Mouse (Mus musculus) neural tube, embryonic 11.5 days (tissue): Measurements from ENCODE around the gene H2-Ke6. TPM values are rescaled to one million over a fixed set of nuclear protein-coding genes. Genes with fewer than 3 reads are reported as not detected.
A peak's percentile ranks its signal among the peaks of the same experiment; 100 is the strongest.

Experiments
- ATAC-seq: fragments of 200-750 bp; cut with Nextera tagmentation; 2 replicates; pipeline ENCODE4 v1.8.0; 2017; ENCODE audit warnings: moderate number of reproducible peaks, mild to moderate bottlenecking, moderate TSS enrichment, moderate library complexity; ENCODE audit not compliant: insufficient read depth, low FRiP score, low TSS enrichment
- DNase-seq: peaks from one replicate; pipeline ENCODE4 v3.0.0-alpha.2; 2015; ENCODE audit warnings: low spot score
- H3K27ac ChIP-seq: fragments of 300-500 bp; sonication (generic); 2 replicates; pipeline ENCODE4 v1.5.1; 2014; ENCODE audit warnings: low read depth, mild to moderate bottlenecking, low read length
- H3K27me3 ChIP-seq: fragments of 300-500 bp; sonication (generic); 2 replicates; pipeline ENCODE4 v1.6.1; 2014; ENCODE audit warnings: mild to moderate bottlenecking, low read length, mixed read lengths; ENCODE audit not compliant: control insufficient read depth, insufficient read depth
- H3K36me3 ChIP-seq: fragments of 300-500 bp; sonication (generic); 2 replicates; pipeline ENCODE4 v1.6.1; 2014; ENCODE audit warnings: mild to moderate bottlenecking, low read length, moderate library complexity, mixed read lengths; ENCODE audit not compliant: control insufficient read depth, insufficient read depth
- H3K4me1 ChIP-seq: fragments of 300-500 bp; sonication (generic); 2 replicates; pipeline ENCODE4 v1.6.1; 2014; ENCODE audit warnings: low read length, mixed read lengths; ENCODE audit not compliant: control insufficient read depth, insufficient read depth
- H3K4me2 ChIP-seq: fragments of 300-500 bp; sonication (generic); 2 replicates; pipeline ENCODE4 v1.6.1; 2014; ENCODE audit warnings: low read depth, mild to moderate bottlenecking, moderate library complexity
- H3K4me3 ChIP-seq: fragments of 300-500 bp; sonication (generic); 2 replicates; pipeline ENCODE4 v1.5.1; 2014; ENCODE audit warnings: low read depth, low read length
- H3K9ac ChIP-seq: fragments of 300-500 bp; sonication (generic); 2 replicates; pipeline ENCODE4 v1.6.1; 2014; ENCODE audit warnings: mild to moderate bottlenecking, low read length
- H3K9me3 ChIP-seq: fragments of 300-500 bp; sonication (generic); 2 replicates; pipeline ENCODE4 v1.6.1; 2016; ENCODE audit warnings: low read length; ENCODE audit not compliant: control insufficient read depth
- WGBS: fragments of 180-500 bp; shearing (Covaris S2); extraction: QIAGEN DNeasy Blood & Tissue Kit; methylation state at CpG from one replicate; pipeline ENCODE4 v1.1.7; 2014; 5-methylcytosine and 5-hydroxymethylcytosine counted together
- microRNA counts: library from miRNA; unstranded; fragments of <30 nt; microRNA quantifications from one replicate; lab custom pipeline; 2015
- microRNA-seq: library from miRNA; unstranded; fragments of <30 nt; microRNA quantifications from one replicate; pipeline ENCODE4, GENCODE M21; 2016
- polyA plus RNA-seq: library from polyadenylated mRNA; unstranded; fragments of >200 nt; fragmentation: Nextera tagmentation; extraction: Ambion mirVana; gene quantifications from 2 replicates; pipeline ENCODE4 v1.2.1, GENCODE M21; 2014

H2-Ke6 gene
- polyA plus RNA-seq, 1 experiment from 2014 or later, result 48.1 TPM

DNA sequence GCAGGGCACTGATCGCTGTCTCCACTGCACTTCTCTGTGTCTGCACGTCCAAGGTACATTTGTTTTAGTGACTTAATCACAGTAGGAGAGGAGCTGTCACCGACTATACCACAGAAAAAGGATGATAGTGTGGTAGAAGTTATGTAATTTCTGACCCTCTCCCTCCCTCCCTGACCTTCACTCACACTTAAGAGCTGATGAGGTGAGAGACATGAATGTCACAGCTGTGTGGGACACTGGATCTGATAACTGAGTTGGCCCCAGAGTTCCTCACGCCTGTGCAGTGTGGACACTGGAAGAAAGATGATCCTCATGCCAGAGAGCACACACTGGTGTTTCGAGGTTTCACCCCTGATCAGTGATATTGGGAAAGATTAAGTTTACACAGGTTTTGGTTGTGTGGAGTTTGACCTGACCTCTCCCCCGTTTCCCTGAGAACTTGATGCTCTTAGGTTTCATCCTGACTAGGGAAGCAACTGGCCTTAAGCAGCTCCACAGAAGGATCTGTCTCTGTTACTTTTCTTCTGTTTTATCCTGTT, 48.3 kb downstream of the H2-Ke6 start:
- DNase-seq (no peak), ATAC-seq (no peak)
- no peak overlapping the region for H3K9ac ChIP-seq
- no peak overlapping the region for H3K27ac ChIP-seq
- no peak overlapping the region for H3K4me2 ChIP-seq
- H3K4me1 ChIP-seq, result no peaks in the 10 kb centered on the region
- WGBS, result 76% methylated on average over 6 of the region's 6 CpGs
- H3K4me3 ChIP-seq, result no peak overlapping the region
- peaks cover 30% of the 10 kb centered on the region for H3K27me3 ChIP-seq
- H3K9me3 ChIP-seq, result no peaks in the 10 kb centered on the region
- H3K36me3 ChIP-seq, result no peaks in the 10 kb centered on the region

DNA sequence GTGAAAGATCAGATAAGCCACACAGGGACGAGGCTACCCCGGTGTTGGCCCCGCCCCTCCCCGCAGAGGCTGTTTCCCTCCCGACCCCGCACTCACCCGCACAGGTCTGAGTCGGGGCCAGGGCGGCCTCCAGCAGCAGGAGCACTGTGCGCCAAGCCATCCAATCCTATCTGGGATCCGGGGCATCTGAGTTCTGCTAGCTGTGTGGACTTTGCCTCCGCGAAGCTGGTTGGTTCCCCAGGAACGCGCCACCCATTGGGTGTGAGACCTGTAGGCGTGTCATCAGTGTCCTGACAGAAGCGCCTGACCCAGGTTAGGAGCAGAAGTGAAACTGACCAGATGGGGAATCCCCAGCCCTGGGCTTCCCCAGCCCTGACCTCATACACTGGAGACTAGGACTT, 49.2 kb downstream of the H2-Ke6 start:
- H3K4me2 ChIP-seq, result peak overlapping the region; percentile 54
- DNase-seq (peak; percentile 30), ATAC-seq (no peak; the same call in 1 of the 2 replicates)
- no peaks in the 10 kb centered on the region for H3K9me3 ChIP-seq
- H3K9ac ChIP-seq, result peak overlapping the region; percentile 18; the same call in 1 of the 2 replicates
- H3K36me3 ChIP-seq, result no peaks in the 10 kb centered on the region
- peaks cover 30% of the 10 kb centered on the region for H3K27me3 ChIP-seq
- no peaks in the 10 kb centered on the region for H3K4me1 ChIP-seq
- under 1% methylated on average over 16 of the region's 17 CpGs for WGBS
- H3K4me3 ChIP-seq, result peak overlapping the region; percentile 30
- H3K27ac ChIP-seq, result no peak overlapping the region

DNA sequence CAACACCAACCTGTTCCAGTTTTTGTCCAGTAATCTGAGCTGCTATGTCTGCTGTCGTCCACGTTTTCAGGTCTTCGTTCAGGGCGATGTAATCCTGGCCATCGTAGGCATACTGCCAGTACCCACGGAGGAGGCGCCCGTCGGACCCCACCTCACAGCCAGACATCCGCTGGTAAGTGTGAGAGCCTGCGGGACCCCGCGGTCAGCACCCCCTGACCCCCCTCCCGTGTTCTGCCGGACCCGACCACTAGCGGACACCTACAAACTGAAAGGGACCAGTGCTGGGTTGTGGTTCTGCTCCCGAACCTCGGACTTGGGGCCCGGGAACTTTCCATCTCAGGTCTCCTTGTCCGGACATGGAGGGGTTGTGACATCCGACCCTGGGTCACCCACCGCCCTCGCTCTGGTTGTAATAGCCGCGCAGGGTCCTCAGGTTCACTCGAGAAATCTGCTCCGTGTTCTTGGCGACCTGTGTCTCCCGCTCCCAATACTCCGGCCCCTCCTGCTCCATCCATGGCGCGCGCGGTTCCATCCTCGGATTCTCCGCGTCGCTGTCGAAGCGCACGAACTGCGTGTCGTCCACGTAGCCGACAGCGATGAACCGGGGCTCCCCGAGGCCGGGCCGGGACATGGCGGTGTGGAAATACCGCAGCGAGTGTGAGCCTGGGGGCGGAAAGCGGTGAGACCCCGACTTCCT, 49.9 kb downstream of the H2-Ke6 start:
- no peaks in the 10 kb centered on the region for H3K9me3 ChIP-seq
- DNase-seq (no peak), ATAC-seq (no peak)
- peak overlapping the region; percentile 30 for H3K4me3 ChIP-seq
- no peak overlapping the region for H3K27ac ChIP-seq
- H3K9ac ChIP-seq, result peak overlapping the region; percentile 18
- no peaks in the 10 kb centered on the region for H3K36me3 ChIP-seq
- peaks cover 30% of the 10 kb centered on the region for H3K27me3 ChIP-seq
- WGBS, result 2% methylated on average over 57 of the region's 57 CpGs
- H3K4me2 ChIP-seq, result peak overlapping the region; percentile 54
- no peaks in the 10 kb centered on the region for H3K4me1 ChIP-seq

MicroRNA genes within 50 kb of the gene (microRNA counts, 519-probe panel; counts per million panel counts)
- microRNA mmu-miR-219 (lab: Ali Mortazavi, UCI), result 4,257 counts per million, percentile 78 among the panel's probes with 10 or more counts

Small RNAs within 50 kb of the gene (microRNA-seq; reads per million reads assigned to microRNA genes)
- gene Mir219a-1, result 0.78 reads per million
- not detected for gene Mir219c

Other genes with a start within 250 kb of the H2-Ke6 start
- gene Angptl4, start 246.2 kb downstream of the H2-Ke6 start, polyA plus RNA-seq, result 14.9 and 18.6 TPM in 2 replicates
- gene Kank3, start 217.5 kb downstream of the H2-Ke6 start, polyA plus RNA-seq, result 23.5 TPM in 2 replicates
- gene Rps28, start 203.5 kb downstream of the H2-Ke6 start, polyA plus RNA-seq, result 813 and 863 TPM in 2 replicates
- gene Ndufa7, start 203.5 kb downstream of the H2-Ke6 start, polyA plus RNA-seq, result 432 and 435 TPM in 2 replicates
- 72.6 and 79.1 TPM in 2 replicates for gene Cd320, start 185.0 kb downstream of the H2-Ke6 start, polyA plus RNA-seq
- gene Gm7029, start 154.2 kb downstream of the H2-Ke6 start, polyA plus RNA-seq, result not detected in 2 replicates
- 8.4 and 11.0 TPM in 2 replicates for gene Kifc1, start 137.4 kb downstream of the H2-Ke6 start, polyA plus RNA-seq
- gene Platr17, start 122.9 kb downstream of the H2-Ke6 start, polyA plus RNA-seq, result not detected in 2 replicates
- 61.2 and 61.4 TPM in 2 replicates for gene Daxx, start 118.6 kb downstream of the H2-Ke6 start, polyA plus RNA-seq
- gene Tapbp, start 112.2 kb downstream of the H2-Ke6 start, polyA plus RNA-seq, result 12.9 and 16.2 TPM in 2 replicates
- 10.5 and 11.2 TPM in 2 replicates for gene Zbtb22, start 112.2 kb downstream of the H2-Ke6 start, polyA plus RNA-seq
- 38.7 and 42.6 TPM in 2 replicates for gene Rgl2, start 98.5 kb downstream of the H2-Ke6 start, polyA plus RNA-seq
- gene Pfdn6, start 87.7 kb downstream of the H2-Ke6 start, polyA plus RNA-seq, result 190 and 195 TPM in 2 replicates
- gene Wdr46, start 87.4 kb downstream of the H2-Ke6 start, polyA plus RNA-seq, result 29.5 and 33.4 TPM in 2 replicates
- 4.4 and 4.9 TPM in 2 replicates for gene B3galt4, start 76.6 kb downstream of the H2-Ke6 start, polyA plus RNA-seq
- gene Vps52, start 72.2 kb downstream of the H2-Ke6 start, polyA plus RNA-seq, result 40.7 and 43.8 TPM in 2 replicates
- gene Rps18, start 72.1 kb downstream of the H2-Ke6 start, polyA plus RNA-seq, result 1,341 and 1,360 TPM in 2 replicates
- 20.2 and 23.1 TPM in 2 replicates for gene H2-K1, start 27.7 kb downstream of the H2-Ke6 start, polyA plus RNA-seq
- 5.2 and 8.4 TPM in 2 replicates for gene Ring1, start 3.4 kb downstream of the H2-Ke6 start, polyA plus RNA-seq
- gene Slc39a7, start 3.6 kb upstream of the H2-Ke6 start, polyA plus RNA-seq, result 89.7 and 108 TPM in 2 replicates
- 25.1 and 27.1 TPM in 2 replicates for gene Rxrb, start 3.8 kb upstream of the H2-Ke6 start, polyA plus RNA-seq
- 1.5 and 2.9 TPM in 2 replicates for gene Col11a2, start 11.4 kb upstream of the H2-Ke6 start, polyA plus RNA-seq
- gene H2-Oa, start 64.3 kb upstream of the H2-Ke6 start, polyA plus RNA-seq, result 0.93 TPM in 1 of 2 replicates, not detected in the other
- gene H2-DMa, start 91.5 kb upstream of the H2-Ke6 start, polyA plus RNA-seq, result 9.2 and 10.3 TPM in 2 replicates
- 116 and 133 TPM in 2 replicates for gene Brd2, start 94.6 kb upstream of the H2-Ke6 start, polyA plus RNA-seq
- not detected in 2 replicates for gene H2-DMb2, start 115.2 kb upstream of the H2-Ke6 start, polyA plus RNA-seq
- gene H2-DMb1, start 125.0 kb upstream of the H2-Ke6 start, polyA plus RNA-seq, result not detected in 2 replicates
- gene Tap1, start 159.5 kb upstream of the H2-Ke6 start, polyA plus RNA-seq, result 0.68 and 1.3 TPM in 2 replicates
- gene Psmb9, start 159.7 kb upstream of the H2-Ke6 start, polyA plus RNA-seq, result 0.80 and 0.96 TPM in 2 replicates
- gene Psmb8, start 169.7 kb upstream of the H2-Ke6 start, polyA plus RNA-seq, result 2.1 and 3.3 TPM in 2 replicates
- 0.59 and 0.60 TPM in 2 replicates for gene Tap2, start 175.5 kb upstream of the H2-Ke6 start, polyA plus RNA-seq
- gene H2-Ob, start 210.8 kb upstream of the H2-Ke6 start, polyA plus RNA-seq, result not detected in 2 replicates
- gene H2-Ab1, start 229.6 kb upstream of the H2-Ke6 start, polyA plus RNA-seq, result 2.6 and 4.5 TPM in 2 replicates